Mouse (Mus musculus): ENCODE data around the gene Pex14. TPM values are rescaled to one million over a fixed set of nuclear protein-coding genes. Genes with fewer than 3 reads are reported as not detected.
"Not testable (repeated sequence)": the region's sequence is repeated elsewhere in the genome, so short reads cannot be mapped to it uniquely, and the experiment has no call there.

Pex14 gene
- polyA plus RNA-seq, 1 experiment from 2014 or later = 55.6 TPM

- ATAC-seq (replicated peaks; ENCODE audit: low FRiP score, low read depth) = no peak
- no peaks in the 10 kb centered on the region for H3K36me3 ChIP-seq (ENCODE audit: insufficient read depth, low read length)
- no peak for TF ChIP-seq CTCF (IDR thresholded peaks at IDR 0.05; ENCODE audit: low read depth)
These were observed 31.5 kb upstream of the Pex14 start for GRCm38 (mm10) chr4:149131021-149131752.

GRCm38 (mm10) chr4:149128467-149128866 is 28.8 kb upstream of the Pex14 start:
- H3K27ac ChIP-seq = no peak overlapping the region
- no peak for ATAC-seq (replicated peaks; ENCODE audit: low FRiP score, low read depth)

More at GRCm38 (mm10) chr4:149131021-149131752, 31.5 kb upstream of the Pex14 start:
- no peaks in the 10 kb centered on the region for H3K27me3 ChIP-seq (ENCODE audit: insufficient read depth, low read length)
- H3K27ac ChIP-seq = no peak overlapping the region
- H3K4me1 ChIP-seq (replicated peaks; ENCODE audit: insufficient read depth, low read length) = no peaks in the 10 kb centered on the region
- H3K9ac ChIP-seq (ENCODE audit: low read depth, low read length) = no peak overlapping the region
- no peak for DNase-seq (ENCODE audit: low spot score)
- 90% methylated on average over 23 of the region's 23 CpGs for WGBS
- no peaks in the 10 kb centered on the region for H3K9me3 ChIP-seq (replicated peaks; ENCODE audit: low read length)
- no peak overlapping the region for H3K4me3 ChIP-seq (replicated peaks; ENCODE audit: low read depth, low read length)
- H3K4me2 ChIP-seq (ENCODE audit: low read length) = no peak overlapping the region

GRCm38 (mm10) chr4:149126663-149127062 is 27.0 kb upstream of the Pex14 start, which contains the start of gene Cort:
Gene Cort (minus strand): TSS chr4:149126763.
- Histone ChIP-seq H3K27ac (no peak within 1 kb of the TSS), H3K4me3 (replicated peaks; ENCODE audit: low read depth, low read length) (no peak within 1 kb of the TSS), H3K36me3 (ENCODE audit: insufficient read depth, low read length) (no peaks in the 10 kb centered on the region), H3K4me1 (replicated peaks; ENCODE audit: insufficient read depth, low read length) (no peaks in the 10 kb centered on the region), H3K27me3 (ENCODE audit: insufficient read depth, low read length) (no peaks in the 10 kb centered on the region), H3K4me2 (ENCODE audit: low read length) (no peak within 1 kb of the TSS), H3K9me3 (replicated peaks; ENCODE audit: low read length) (no peaks in the 10 kb centered on the region), H3K9ac (ENCODE audit: low read depth, low read length) (no peak within 1 kb of the TSS)
- no peak for TF ChIP-seq CTCF (IDR thresholded peaks at IDR 0.05; ENCODE audit: low read depth)
- DNase-seq (ENCODE audit: low spot score) (no peak), ATAC-seq (replicated peaks; ENCODE audit: low FRiP score, low read depth) (no peak)
- 76% methylated on average over 11 of the region's 11 CpGs for WGBS

More at GRCm38 (mm10) chr4:149128467-149128866, 28.8 kb upstream of the Pex14 start:
- Histone ChIP-seq H3K4me2 (ENCODE audit: low read length) (no peak overlapping the region), H3K9ac (ENCODE audit: low read depth, low read length) (no peak overlapping the region), H3K9me3 (replicated peaks; ENCODE audit: low read length) (no peaks in the 10 kb centered on the region), H3K4me1 (replicated peaks; ENCODE audit: insufficient read depth, low read length) (no peaks in the 10 kb centered on the region), H3K4me3 (replicated peaks; ENCODE audit: low read depth, low read length) (no peak overlapping the region), H3K36me3 (ENCODE audit: insufficient read depth, low read length) (no peaks in the 10 kb centered on the region), H3K27me3 (ENCODE audit: insufficient read depth, low read length) (no peaks in the 10 kb centered on the region)
- 81% methylated on average over 18 of the region's 18 CpGs for WGBS
- no peak for DNase-seq (ENCODE audit: low spot score)
- no peak for TF ChIP-seq CTCF (IDR thresholded peaks at IDR 0.05; ENCODE audit: low read depth)

- no peak overlapping the region for H3K4me2 ChIP-seq (ENCODE audit: low read length)
- no peak overlapping the region for H3K9ac ChIP-seq (ENCODE audit: low read depth, low read length)
- no peak overlapping the region for H3K27ac ChIP-seq
- WGBS = 36% methylated on average over 6 of the region's 6 CpGs
- no peaks in the 10 kb centered on the region for H3K27me3 ChIP-seq (ENCODE audit: insufficient read depth, low read length)
- H3K4me3 ChIP-seq (replicated peaks; ENCODE audit: low read depth, low read length) = no peak overlapping the region
- no peaks in the 10 kb centered on the region for H3K4me1 ChIP-seq (replicated peaks; ENCODE audit: insufficient read depth, low read length)
- no peaks in the 10 kb centered on the region for H3K36me3 ChIP-seq (ENCODE audit: insufficient read depth, low read length)
- DNase-seq (ENCODE audit: low spot score) = peak; percentile 64
- no peak for TF ChIP-seq CTCF (IDR thresholded peaks at IDR 0.05; ENCODE audit: low read depth)
- ATAC-seq (replicated peaks; ENCODE audit: low FRiP score, low read depth) = no peak
- H3K9me3 ChIP-seq (replicated peaks; ENCODE audit: low read length) = no peaks in the 10 kb centered on the region
These were observed 26.4 kb upstream of the Pex14 start for GRCm38 (mm10) chr4:149126115-149126509.

GRCm38 (mm10) chr4:149125341-149126114 is 25.9 kb upstream of the Pex14 start:
- Histone ChIP-seq H3K27ac (no peak overlapping the region), H3K4me1 (replicated peaks; ENCODE audit: insufficient read depth, low read length) (no peaks in the 10 kb centered on the region), H3K27me3 (ENCODE audit: insufficient read depth, low read length) (no peaks in the 10 kb centered on the region), H3K4me3 (replicated peaks; ENCODE audit: low read depth, low read length) (no peak overlapping the region), H3K4me2 (ENCODE audit: low read length) (no peak overlapping the region), H3K9me3 (replicated peaks; ENCODE audit: low read length) (no peaks in the 10 kb centered on the region), H3K36me3 (ENCODE audit: insufficient read depth, low read length) (no peaks in the 10 kb centered on the region), H3K9ac (ENCODE audit: low read depth, low read length) (no peak overlapping the region)
- no peak for TF ChIP-seq CTCF (IDR thresholded peaks at IDR 0.05; ENCODE audit: low read depth)
- WGBS = 72% methylated on average over 11 of the region's 11 CpGs
- DNase-seq (ENCODE audit: low spot score) (no peak), ATAC-seq (replicated peaks; ENCODE audit: low FRiP score, low read depth) (no peak)

- TF ChIP-seq CTCF (IDR thresholded peaks at IDR 0.05; ENCODE audit: low read depth) = no peak
- Histone ChIP-seq H3K36me3 (ENCODE audit: insufficient read depth, low read length) (no peaks in the 10 kb centered on the region), H3K4me3 (replicated peaks; ENCODE audit: low read depth, low read length) (no peak overlapping the region), H3K27me3 (ENCODE audit: insufficient read depth, low read length) (no peaks in the 10 kb centered on the region), H3K27ac (no peak overlapping the region), H3K4me2 (ENCODE audit: low read length) (no peak overlapping the region), H3K4me1 (replicated peaks; ENCODE audit: insufficient read depth, low read length) (no peaks in the 10 kb centered on the region), H3K9ac (ENCODE audit: low read depth, low read length) (no peak overlapping the region), H3K9me3 (replicated peaks; ENCODE audit: low read length) (no peaks in the 10 kb centered on the region)
- no peak for DNase-seq (ENCODE audit: low spot score)
- 62% methylated on average over 5 of the region's 5 CpGs for WGBS
- no peak for ATAC-seq (replicated peaks; ENCODE audit: low FRiP score, low read depth)
These were observed 23.8 kb upstream of the Pex14 start for GRCm38 (mm10) chr4:149123432-149123831.

GRCm38 (mm10) chr4:149119978-149120562 is 20.4 kb upstream of the Pex14 start:
- H3K9me3 ChIP-seq (replicated peaks; ENCODE audit: low read length); H3K9ac ChIP-seq (ENCODE audit: low read depth, low read length); H3K4me3 ChIP-seq (replicated peaks; ENCODE audit: low read depth, low read length); H3K27me3 ChIP-seq (ENCODE audit: insufficient read depth, low read length); H3K27ac ChIP-seq; H3K4me2 ChIP-seq (ENCODE audit: low read length); ATAC-seq (replicated peaks; ENCODE audit: low FRiP score, low read depth); DNase-seq (ENCODE audit: low spot score); H3K36me3 ChIP-seq (ENCODE audit: insufficient read depth, low read length); H3K4me1 ChIP-seq (replicated peaks; ENCODE audit: insufficient read depth, low read length): not testable (repeated sequence)
- 83% methylated on average over 12 of the region's 12 CpGs for WGBS
